Mouse (Mus musculus) brain, adult 2 months (tissue): Measurements from ENCODE around the gene Dync2li1.

Source experiments
- DNase-seq: peaks from one replicate; pipeline ENCODE4 v3.0.0; 2011; ENCODE audit warnings: low read depth, low spot score

The Dync2li1 gene

GRCm38 (mm10) chr17:84684284-84684683, 58.0 kb downstream of the Dync2li1 start:
- DNase-seq: no peak

- DNase-seq: no peak
These were observed 59.0 kb downstream of the Dync2li1 start for GRCm38 (mm10) chr17:84685286-84685685.

DNA sequence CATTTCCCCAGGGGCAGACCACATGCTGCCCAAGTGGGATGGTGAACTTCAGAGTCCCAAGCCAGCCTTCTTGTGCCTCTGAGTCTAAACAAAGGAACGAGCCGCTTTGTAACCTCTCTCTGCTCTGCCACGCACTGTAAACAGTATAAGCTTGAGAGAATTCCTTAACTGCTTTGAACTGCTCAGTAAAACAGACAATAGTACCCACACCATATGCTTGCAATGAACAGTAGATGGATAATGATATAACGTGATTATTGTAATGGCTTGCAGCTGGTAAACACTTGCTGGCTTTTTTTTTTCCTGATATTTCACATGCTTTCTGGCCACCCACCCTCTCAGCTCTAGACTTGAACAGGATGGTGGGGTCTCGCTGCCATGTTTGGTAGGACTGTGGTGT, 61.7 kb downstream of the Dync2li1 start:
- no peak for DNase-seq

- no peak for DNase-seq
These were observed 62.5 kb downstream of the Dync2li1 start for GRCm38 (mm10) chr17:84688834-84689233.

DNA sequence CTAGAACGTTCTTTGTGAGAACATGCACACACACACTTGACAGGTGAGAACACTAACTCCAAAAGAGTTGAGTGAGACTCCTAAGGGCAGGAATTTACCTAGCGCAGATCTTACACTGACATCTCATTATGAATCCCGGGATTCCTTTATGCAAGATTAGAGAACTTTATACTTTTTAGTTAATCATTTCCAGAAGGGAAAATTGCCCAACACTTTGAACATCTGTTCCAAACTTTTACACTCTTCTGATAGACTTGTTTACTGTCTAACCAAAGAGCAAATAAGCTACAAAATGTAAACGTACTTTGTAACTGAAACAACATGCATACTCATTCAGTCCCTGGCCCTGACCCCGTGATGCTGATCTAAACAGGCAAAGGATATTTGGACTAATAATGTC, 63.0 kb downstream of the Dync2li1 start:
- DNase-seq: no peak

GRCm38 (mm10) chr17:84690111-84690510, 63.8 kb downstream of the Dync2li1 start:
- no peak for DNase-seq

- DNase-seq: no peak
These were observed 67.4 kb downstream of the Dync2li1 start for GRCm38 (mm10) chr17:84693741-84694140.

DNA sequence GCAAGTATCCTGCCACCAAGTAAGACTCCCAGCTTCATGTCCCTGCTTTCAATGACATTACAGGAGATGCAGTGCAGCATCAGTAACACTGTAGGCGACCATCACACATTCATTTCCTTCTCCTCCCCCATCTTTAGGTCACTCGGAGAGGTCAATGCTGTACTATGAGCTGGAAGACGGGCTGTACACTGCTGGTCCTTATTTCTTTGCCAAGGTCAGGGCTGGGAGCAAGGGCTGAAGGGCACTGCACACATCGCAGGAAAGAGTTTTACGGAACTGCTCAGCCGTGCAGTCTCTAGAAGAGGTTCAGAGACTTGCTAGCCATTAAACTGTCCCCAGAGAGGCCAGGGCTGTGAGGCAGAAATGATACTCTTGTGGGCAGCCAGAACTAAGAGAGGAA, 70.2 kb downstream of the Dync2li1 start:
- no peak for DNase-seq

GRCm38 (mm10) chr17:84698727-84699126, 72.4 kb downstream of the Dync2li1 start:
- DNase-seq: peak; percentile 80
